Mouse (Mus musculus) CH12.LX (cell line): ENCODE data around the gene Akr1d1.

Experiments used
- CTCF ChIP-seq, 2 experiments: IDR thresholded peaks in 1 of 2; conservative IDR thresholded peaks in 1 of 2; 2 replicates each; pipeline ENCODE4 v1.5.1; 2011 to 2012; ENCODE audit warnings: low read depth in 2 of 2, low read length in 2 of 2, improper control_type of control experiment in 1 of 2, inconsistent platforms in 1 of 2, mild to moderate bottlenecking in 1 of 2, moderate library complexity in 1 of 2
- EP300 ChIP-seq: IDR thresholded peaks from 2 replicates; pipeline ENCODE4 v1.6.1; 2011; ENCODE audit warnings: low read length, improper control_type of control experiment
- JUND ChIP-seq: conservative IDR thresholded peaks from 2 replicates; pipeline ENCODE4 v1.6.1; 2011; ENCODE audit warnings: low read depth, low read length, improper control_type of control experiment
- MXI1 ChIP-seq: IDR thresholded peaks from 2 replicates; pipeline ENCODE4 v1.6.1; 2011; ENCODE audit warnings: mild to moderate bottlenecking, low read depth, low read length, improper control_type of control experiment
- MYC ChIP-seq: IDR thresholded peaks from 2 replicates; pipeline ENCODE4 v1.6.1; 2011; ENCODE audit warnings: low read depth, mild to moderate bottlenecking, improper control_type of control experiment, low read length
- NRF1 ChIP-seq: IDR thresholded peaks from 2 replicates; pipeline ENCODE4 v1.6.1; 2014; ENCODE audit warnings: low read depth, mild to moderate bottlenecking, inconsistent platforms, low read length, improper control_type of control experiment, moderate library complexity
- POLR2A ChIP-seq: IDR thresholded peaks from 2 replicates; pipeline ENCODE4 v1.6.1; 2011; ENCODE audit warnings: low read depth, mild to moderate bottlenecking, improper control_type of control experiment, low read length
- POLR2AphosphoS2 ChIP-seq: IDR thresholded peaks from 2 replicates; pipeline ENCODE4 v1.6.1; 2011; ENCODE audit warnings: low read depth, low read length, improper control_type of control experiment
- ZMIZ1 ChIP-seq: IDR thresholded peaks from 2 replicates; pipeline ENCODE4 v1.6.1; 2012; ENCODE audit warnings: low read depth, mild to moderate bottlenecking, inconsistent platforms, low read length, improper control_type of control experiment

DNA sequence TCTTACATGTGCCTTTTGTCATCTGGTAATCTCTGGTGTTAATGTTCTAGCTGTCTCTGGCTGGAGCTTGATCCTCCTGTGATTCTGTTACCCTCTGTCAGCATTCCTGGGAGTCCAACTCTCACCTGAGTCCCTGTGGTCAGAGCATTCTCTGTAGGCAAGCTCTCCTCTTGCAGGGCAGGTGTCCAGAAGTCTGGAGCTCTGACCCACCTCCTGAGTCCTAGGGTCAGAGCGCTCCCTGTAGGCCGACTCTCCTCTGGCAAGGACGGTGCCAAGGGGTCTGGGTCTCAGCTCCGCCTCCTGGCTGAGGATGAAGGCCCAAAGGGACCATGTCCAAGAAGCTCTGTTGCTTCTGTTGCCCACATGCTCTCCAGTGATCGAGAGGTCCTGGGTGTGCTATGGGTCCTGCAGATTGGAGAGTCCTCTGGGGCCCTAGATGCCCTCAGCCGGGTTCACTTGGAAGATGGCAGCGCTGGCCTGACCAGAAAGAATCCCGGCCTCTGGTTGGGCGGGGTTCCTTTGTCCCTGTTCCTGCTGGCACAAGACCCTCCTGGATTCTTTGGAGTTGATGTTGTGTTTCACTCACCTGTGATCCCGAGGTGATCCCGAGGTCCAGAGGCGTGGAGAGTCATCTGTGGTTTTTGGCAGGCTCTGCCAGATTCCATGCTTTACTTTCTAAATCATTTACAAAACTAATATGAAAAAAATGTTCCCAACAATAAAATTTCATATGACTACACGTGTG is 9.2 kb upstream of the Akr1d1 start:
- TF ChIP-seq JUND (no peak), MXI1 (no peak), CTCF (conservative IDR thresholded peaks at IDR 0.05 in 1 of 2, IDR thresholded peaks at IDR 0.05 in 1 of 2; ENCODE audit: low read depth in 2 of 2, low read length in 2 of 2) (no peak), POLR2A (no peak), EP300 (no peak), ZMIZ1 (no peak), NRF1 (no peak), POLR2AphosphoS2 (no peak), MYC (no peak)
